Mouse (Mus musculus) spleen, adult 2 months (tissue): Measurements from ENCODE around the gene Adamts8. TPM values are rescaled to one million over a fixed set of nuclear protein-coding genes. Genes with fewer than 3 reads are reported as not detected.

Experiments
- DNase-seq, 2 experiments: peaks; one replicate each; pipeline versions ENCODE4 v3.0.0 to v3.0.0-alpha.2; 2012 to 2021; ENCODE audit warnings: low spot score in 2 of 2, low read depth in 1 of 2
- H3K27ac ChIP-seq: fragments of 200-500 bp; 2 replicates; pipeline ENCODE4 v1.5.1; 2012; ENCODE audit warnings: low read length, inconsistent platforms; ENCODE audit not compliant: insufficient read depth
- H3K27me3 ChIP-seq: fragments of 200-500 bp; 2 replicates; pipeline ENCODE4 v1.6.1; 2012; ENCODE audit warnings: mild to moderate bottlenecking, moderate library complexity, low read length, inconsistent platforms; ENCODE audit not compliant: control insufficient read depth, insufficient read depth
- H3K36me3 ChIP-seq: fragments of 200-500 bp; 2 replicates; pipeline ENCODE4 v1.6.1; 2012; ENCODE audit warnings: mild to moderate bottlenecking, low read length, inconsistent platforms; ENCODE audit not compliant: control insufficient read depth, insufficient read depth
- H3K4me1 ChIP-seq: fragments of 200-500 bp; 2 replicates; pipeline ENCODE4 v1.6.1; 2011; ENCODE audit warnings: inconsistent platforms; ENCODE audit not compliant: control insufficient read depth, insufficient read depth, insufficient read length
- H3K4me3 ChIP-seq: fragments of 200-500 bp; 2 replicates; pipeline ENCODE4 v1.5.1; 2011; ENCODE audit warnings: mild to moderate bottlenecking, inconsistent platforms; ENCODE audit not compliant: insufficient read depth, insufficient read length; ENCODE audit errors: extremely low read depth
- CTCF ChIP-seq: fragments of 200-500 bp; IDR thresholded peaks from 2 replicates; pipeline ENCODE4 v1.5.1; 2011; ENCODE audit warnings: mild to moderate bottlenecking, inconsistent platforms; ENCODE audit not compliant: insufficient read depth, insufficient read length, insufficient replicate concordance; ENCODE audit errors: extremely low read depth
- POLR2A ChIP-seq: fragments of 200-500 bp; IDR thresholded peaks from 2 replicates; pipeline ENCODE4 v1.6.1; 2011; ENCODE audit warnings: low read depth, low read length, inconsistent platforms
- WGBS: fragments of 180-500 bp; shearing (Covaris S2); methylation state at CpG from one replicate; pipeline ENCODE4 v1.1.7; 2018; 5-methylcytosine and 5-hydroxymethylcytosine counted together
- polyA plus RNA-seq: library from polyadenylated mRNA; depleted of rRNA; stranded (reverse); fragments of >200 nt; gene quantifications from 2 replicates; pipeline ENCODE4 v1.2.3, GENCODE M21; 2012

Gene Adamts8
- polyA plus RNA-seq, 1 experiment = 0.83 TPM

DNA sequence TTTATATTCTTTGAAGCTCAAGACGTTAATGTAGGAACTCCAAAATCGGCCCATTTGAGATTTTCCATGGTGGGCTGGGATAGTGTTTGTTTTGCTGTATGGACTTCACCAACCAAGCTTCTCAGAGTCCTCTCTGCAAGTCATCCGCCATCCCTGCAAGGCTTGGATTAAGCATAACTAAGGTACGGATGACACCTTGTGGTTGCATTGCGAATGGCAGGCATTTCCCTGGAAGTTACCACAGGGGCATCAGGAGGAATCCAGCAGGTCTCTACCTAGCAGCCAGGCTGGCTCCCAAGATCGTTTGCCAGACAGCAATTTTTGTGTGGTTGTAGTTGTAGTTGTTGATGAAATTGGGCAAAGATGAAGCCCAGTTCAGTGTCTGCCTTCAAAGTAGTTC is 2.0 kb upstream of the Adamts8 start:
- TF ChIP-seq CTCF (peak; percentile 54; the same call in 1 of the 2 replicates), POLR2A (no peak)
- WGBS = 7% methylated on average over 6 of the region's 6 CpGs
- Histone ChIP-seq H3K36me3 (no peaks in the 10 kb centered on the region), H3K4me1 (no peaks in the 10 kb centered on the region; the same call in 1 of the 2 replicates), H3K27ac (no peak overlapping the region), H3K4me3 (no peak overlapping the region), H3K27me3 (peaks cover 14% of the 10 kb centered on the region)
- peak in 1 of 2 experiments; percentile 23 for DNase-seq

- Histone ChIP-seq H3K27ac (no peak overlapping the region), H3K36me3 (no peaks in the 10 kb centered on the region), H3K4me1 (no peaks in the 10 kb centered on the region; the same call in 1 of the 2 replicates), H3K27me3 (peaks cover 14% of the 10 kb centered on the region), H3K4me3 (peak overlapping the region; percentile 17; the same call in 1 of the 2 replicates)
- WGBS = 6% methylated on average over 14 of the region's 14 CpGs
- no peak for TF ChIP-seq POLR2A
- TF ChIP-seq CTCF = no peak
- no peak for DNase-seq
These were observed 979 bp downstream of the Adamts8 start for GRCm38 (mm10) chr9:30943341-30943740.

GRCm38 (mm10) chr9:30944234-30944633 is 1.9 kb downstream of the Adamts8 start:
- Histone ChIP-seq H3K4me1 (no peaks in the 10 kb centered on the region; the same call in 1 of the 2 replicates), H3K27ac (no peak overlapping the region), H3K4me3 (no peak overlapping the region), H3K27me3 (peaks cover 14% of the 10 kb centered on the region), H3K36me3 (no peaks in the 10 kb centered on the region)
- no peak for TF ChIP-seq POLR2A
- no peak for TF ChIP-seq CTCF
- no peak for DNase-seq
- 21% methylated on average over 1 of the region's 1 CpGs for WGBS

GRCm38 (mm10) chr9:30945276-30945675 is 2.9 kb downstream of the Adamts8 start:
- Histone ChIP-seq H3K4me1 (no peaks in the 10 kb centered on the region; the same call in 1 of the 2 replicates), H3K27me3 (peaks cover 14% of the 10 kb centered on the region), H3K27ac (no peak overlapping the region), H3K36me3 (no peaks in the 10 kb centered on the region), H3K4me3 (no peak overlapping the region)
- WGBS = 48% methylated on average over 1 of the region's 1 CpGs
- no peak for DNase-seq
- TF ChIP-seq CTCF (no peak), POLR2A (no peak)

GRCm38 (mm10) chr9:30949422-30949821 is 7.1 kb downstream of the Adamts8 start:
- Histone ChIP-seq H3K27ac (no peak overlapping the region), H3K27me3 (no peaks in the 10 kb centered on the region), H3K4me1 (no peaks in the 10 kb centered on the region), H3K4me3 (no peak overlapping the region), H3K36me3 (no peaks in the 10 kb centered on the region)
- 68% methylated on average over 3 of the region's 3 CpGs for WGBS
- no peak for TF ChIP-seq POLR2A
- no peak for TF ChIP-seq CTCF
- no peak for DNase-seq

- no peak overlapping the region for H3K4me3 ChIP-seq
- no peaks in the 10 kb centered on the region for H3K27me3 ChIP-seq
- 87% methylated on average over 4 of the region's 4 CpGs for WGBS
- H3K4me1 ChIP-seq = no peaks in the 10 kb centered on the region
- H3K27ac ChIP-seq = no peak overlapping the region
- no peak for TF ChIP-seq CTCF
- no peak for TF ChIP-seq POLR2A
- H3K36me3 ChIP-seq = no peaks in the 10 kb centered on the region
- DNase-seq = no peak
These were observed 7.6 kb downstream of the Adamts8 start for GRCm38 (mm10) chr9:30949971-30950370.

DNA sequence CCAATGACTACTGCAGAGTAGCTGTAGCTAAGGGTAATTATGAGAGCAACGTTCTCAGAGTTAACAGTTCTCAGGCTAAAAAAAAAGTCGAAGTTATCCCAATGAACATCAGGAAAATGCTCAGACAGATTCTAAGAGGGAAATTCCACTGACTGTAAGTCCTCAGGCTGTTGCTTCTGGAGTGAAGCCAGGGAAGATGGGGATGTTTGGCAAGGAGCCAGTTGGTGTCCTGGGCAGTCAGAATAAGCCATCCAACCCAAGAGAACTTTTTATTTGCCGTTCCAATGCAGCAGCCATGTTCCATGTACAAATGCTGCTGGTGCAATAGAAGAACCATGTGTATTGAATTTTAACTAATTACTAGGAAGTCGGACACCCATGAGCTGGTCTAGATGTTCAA is 8.2 kb downstream of the Adamts8 start:
- no peak for DNase-seq
- Histone ChIP-seq H3K36me3 (no peaks in the 10 kb centered on the region), H3K4me3 (no peak overlapping the region), H3K27me3 (no peaks in the 10 kb centered on the region), H3K27ac (no peak overlapping the region), H3K4me1 (no peaks in the 10 kb centered on the region)
- 84% methylated on average over 4 of the region's 4 CpGs for WGBS
- TF ChIP-seq CTCF = no peak
- TF ChIP-seq POLR2A = no peak
